Comparison of ENCODE assay signal across 8 mouse cellular contexts in the genomic region with DNA sequence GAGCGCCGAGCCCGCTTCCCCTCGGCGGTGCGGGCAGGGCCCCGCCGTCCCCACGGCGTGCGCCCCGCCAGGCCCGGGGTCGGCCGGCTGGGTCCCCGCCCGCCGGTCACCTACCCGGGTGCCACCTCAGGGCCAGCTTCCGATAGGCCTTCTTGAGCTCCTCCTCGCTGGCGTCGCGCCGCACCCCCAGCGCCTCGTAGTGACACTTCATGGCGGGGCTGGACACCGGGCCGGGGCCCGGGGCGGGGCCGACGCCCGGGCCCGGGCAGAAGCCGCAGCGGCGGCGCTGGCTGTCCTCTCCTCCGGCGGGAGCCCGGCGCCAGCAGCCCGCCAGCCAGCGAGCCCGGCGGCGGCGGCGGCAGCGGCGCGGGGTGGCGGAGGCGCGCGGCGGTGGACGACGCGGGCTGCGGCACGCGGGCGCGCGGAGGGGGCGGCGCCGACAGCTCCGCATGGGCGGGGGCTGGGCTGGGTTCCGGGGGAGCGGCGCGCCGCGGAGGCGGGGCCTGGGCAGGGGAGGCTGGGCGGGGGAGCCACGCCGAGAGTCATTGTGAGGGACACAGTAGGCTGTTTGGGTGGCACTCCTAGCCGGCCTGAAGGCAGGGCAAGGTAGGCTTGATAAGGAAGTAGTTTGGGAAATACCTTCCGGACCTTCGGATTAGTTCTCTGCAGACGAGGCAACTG. TPM values are rescaled to one million over a fixed set of nuclear protein-coding genes. Genes with fewer than 3 reads are reported as not detected.
DNase-seq lines count a peak whose midpoint lies in the region; ATAC-seq and TF ChIP-seq lines count a peak whose summit lies in the region.

A gene (minus strand): TSS at position 366 of the 681 bp plus-strand sequence.

- TF ChIP-seq CTCF in gastrocnemius, adult 2 months (IDR thresholded peaks at IDR 0.05), result no peak
- no peak for TF ChIP-seq CTCF in hindbrain, postnatal 0 days (IDR thresholded peaks at IDR 0.05; ENCODE audit: low read depth)

- peaks cover 4% of the 10 kb centered on the region; the same call in 1 of the 2 replicates for H3K36me3 ChIP-seq in hindbrain, postnatal 0 days (ENCODE audit: insufficient read depth, low read length)

- peaks cover 7% of the 10 kb centered on the region; the same call in 1 of the 2 replicates for H3K4me1 ChIP-seq in hindbrain, postnatal 0 days (ENCODE audit: insufficient read depth, low read length)

- H3K4me3 ChIP-seq in gastrocnemius, adult 2 months, result peak within 1 kb of the TSS; percentile 97
- H3K4me3 ChIP-seq in hindbrain, postnatal 0 days (ENCODE audit: low read length), result peak within 1 kb of the TSS; percentile 92

- H3K27ac ChIP-seq in gastrocnemius, adult 2 months, result peak within 1 kb of the TSS; percentile 95
- peak within 1 kb of the TSS; percentile 79 for H3K27ac ChIP-seq in hindbrain, postnatal 0 days

- WGBS in hindbrain, postnatal 0 days, result 2% methylated on average over 36 of the region's 87 CpGs

- peak within 1 kb of the TSS; percentile 90 for H3K9ac ChIP-seq in hindbrain, postnatal 0 days (replicated peaks; ENCODE audit: low read length)

- ATAC-seq in common myeloid progenitor, adult 5-6 weeks (replicated peaks; ENCODE audit: low read depth, poor library complexity, severe bottlenecking), result peak; percentile 92
- ATAC-seq in hindbrain, postnatal 0 days, result peak; percentile 98

- DNase-seq in adrenal gland, adult (ENCODE audit: inconsistent age in 2 of 2, low spot score in 1 of 2), result peak; percentile 91 to 97
- peak; percentile 96 for DNase-seq in gastrocnemius, adult 2 months
- DNase-seq in hindbrain, postnatal 0 days (ENCODE audit: low spot score), result peak; percentile 91
- peak; percentile 70 to 73 for DNase-seq in left cerebral cortex, postnatal 25 days (ENCODE audit: low spot score in 2 of 2)
- peak; percentile 84 for DNase-seq in mesoderm, embryonic 11.5 days (ENCODE audit: low read depth, low spot score)
- DNase-seq in right cerebral cortex, postnatal 25 days, result peak; percentile 80
- DNase-seq in urinary bladder, postnatal 4 days (ENCODE audit: low spot score in 2 of 2), result peak; percentile 74 to 86

- H3K9me3 ChIP-seq in hindbrain, postnatal 0 days (ENCODE audit: low read length), result no peaks in the 10 kb centered on the region

- intact Hi-C loops in gastrocnemius, adult 2 months (cut with DNase I), result loop anchor here (2.0 kb wide), 1 partner anchor 15 kb away; a partner anchor contains a TSS
- intact Hi-C loops in left cerebral cortex, postnatal 25 days (cut with DNase I), result no loop called here

- H3K27me3 ChIP-seq in hindbrain, postnatal 0 days (ENCODE audit: insufficient read depth, low read length), result no peaks in the 10 kb centered on the region

- peak within 1 kb of the TSS; percentile 86 for H3K4me2 ChIP-seq in hindbrain, postnatal 0 days (ENCODE audit: low read depth, low read length)

RNA-seq across cellular contexts. Expression of the gene that starts here (rescaled TPM):
- 54.0 and 58.3 TPM in 2 replicates for total RNA-seq in common myeloid progenitor, adult 5-6 weeks (2017)
- 10 to 100 TPM; 74.4 to 77.5 TPM for total RNA-seq in gastrocnemius, adult 2 months (2021)
- 5.3 and 8.0 TPM in 2 replicates for total RNA-seq in hindbrain, postnatal 0 days (2014; rRNA removed)
- 14.5 and 15.2 TPM in 2 replicates for polyA plus RNA-seq in hindbrain, postnatal 0 days (2015; fragmentation: Nextera tagmentation; extraction: Ambion mirVana)
- 10 to 100 TPM; 22.3 to 31.7 TPM for total RNA-seq in left cerebral cortex, postnatal 25 days (2021)

Comparison
In these comparisons a context has a peak if more than half of its experiments do, and no peak if none do; other contexts are left out.
1. Peak in every context shown above with its lines: DNase-seq, ATAC-seq, H3K4me3 ChIP-seq and H3K27ac ChIP-seq.